In genomic region chr13:47916456-47916855, GRCm38 (mm10) we compare ENCODE assay signal across 9 mouse cellular contexts.
DNase-seq lines count a peak whose midpoint lies in the region; ATAC-seq lines count a peak whose summit lies in the region.
"Had no signal": no experiment of that assay in that cellular context is flagged by ENCODE, and none has a peak within 500 bp of the region (broad histone marks: within the 10 kb centered on the region; RNA-seq: fewer than 3 reads in every experiment).

No protein-coding gene starts in this region.

- no peak overlapping the region for H3K9ac ChIP-seq in neural tube, embryonic 15.5 days (replicated peaks)

- no peaks in the 10 kb centered on the region for H3K27me3 ChIP-seq in neural tube, embryonic 15.5 days (replicated peaks)
- H3K27me3 ChIP-seq: megakaryocyte, embryonic 14.5 days had no signal

- peaks cover 4% of the 10 kb centered on the region; the same call in 1 of the 2 replicates for H3K4me1 ChIP-seq in neural tube, embryonic 15.5 days
- H3K4me1 ChIP-seq: megakaryocyte, embryonic 14.5 days had no signal

- H3K36me3 ChIP-seq in neural tube, embryonic 15.5 days = no peaks in the 10 kb centered on the region

- no peaks in the 10 kb centered on the region for H3K9me3 ChIP-seq in neural tube, embryonic 15.5 days (replicated peaks)

- DNase-seq in frontal cortex, adult 2 months (ENCODE audit: extremely low spot score in 1 of 2, low spot score in 1 of 2) = peak; percentile 44 to 77
- no peak for DNase-seq in neural tube, embryonic 10.5 days (ENCODE audit: extremely low spot score, low spot score)
- DNase-seq in layer of hippocampus, postnatal 36 days = peak; percentile 69 to 71
- no peak for DNase-seq in urinary bladder, postnatal 10 days (ENCODE audit: low spot score)
- no peak for DNase-seq in MN1 (ENCODE audit: low spot score)

- peak overlapping the region; percentile 56; the same call in 1 of the 2 replicates for H3K27ac ChIP-seq in neural tube, embryonic 15.5 days (replicated peaks)

- no peak for ATAC-seq in frontal cortex, adult (ENCODE audit: low TSS enrichment)
- no peak; the same call in 1 of the 2 replicates for ATAC-seq in neural tube, embryonic 15.5 days (ENCODE audit: low FRiP score)
- no peak for ATAC-seq in erythroid progenitor cell, adult 5-6 weeks (replicated peaks; ENCODE audit: low FRiP score, poor library complexity, severe bottlenecking)

- WGBS in neural tube, embryonic 15.5 days = 45% methylated on average over 8 of the region's 8 CpGs

- no peak overlapping the region for H3K4me3 ChIP-seq in neural tube, embryonic 15.5 days (replicated peaks)
- H3K4me3 ChIP-seq: megakaryocyte, embryonic 14.5 days had no signal

- H3K4me2 ChIP-seq in neural tube, embryonic 15.5 days = no peak overlapping the region

Comparison
In these comparisons a context has a peak if more than half of its experiments do, and no peak if none do; other contexts are left out.
1. DNase-seq: peak in frontal cortex, adult 2 months (2 of 2) and layer of hippocampus, postnatal 36 days (2 of 2); none in neural tube, embryonic 10.5 days (single experiment), urinary bladder, postnatal 10 days (single experiment) and MN1 (single experiment).